Mouse (Mus musculus): ENCODE data around the gene Speer4b.
"Not testable (repeated sequence)": the region's sequence is repeated elsewhere in the genome, so short reads cannot be mapped to it uniquely, and the experiment has no call there.

Speer4b gene

DNA sequence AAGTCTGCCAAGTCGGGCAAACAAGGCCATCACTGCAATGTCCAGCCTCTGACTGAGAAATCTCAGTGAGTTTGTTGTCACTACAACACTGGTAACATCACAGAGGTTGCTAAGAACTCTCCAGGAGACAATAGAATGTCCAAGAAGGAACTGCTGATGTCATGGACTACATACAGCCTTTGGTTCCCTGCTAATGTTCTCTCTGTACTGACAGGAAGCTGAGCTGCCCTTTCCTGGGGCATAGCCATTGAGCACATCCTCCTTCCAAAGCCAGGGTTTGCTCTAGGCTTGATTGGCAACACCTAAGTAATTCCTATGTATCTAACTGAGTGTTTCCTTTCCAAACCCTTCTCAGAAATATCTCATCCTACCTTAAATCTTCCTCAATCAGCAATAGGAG is at the start of gene Speer4b:
TSS of gene Speer4b (minus strand) at position 101 of the 400 bp plus-strand sequence.
- H3K9me3 ChIP-seq (ENCODE audit: low read length); H3K27me3 ChIP-seq (ENCODE audit: insufficient read depth, low read length); H3K36me3 ChIP-seq (ENCODE audit: insufficient read depth, low read length); H3K4me3 ChIP-seq (replicated peaks; ENCODE audit: low read length); H3K4me1 ChIP-seq (replicated peaks; ENCODE audit: low read depth, low read length): not testable (repeated sequence)

- Histone ChIP-seq H3K9me3 (ENCODE audit: low read length) (no peaks in the 10 kb centered on the region), H3K36me3 (ENCODE audit: insufficient read depth, low read length) (no peaks in the 10 kb centered on the region), H3K4me3 (replicated peaks; ENCODE audit: low read length) (no peak overlapping the region), H3K4me1 (replicated peaks; ENCODE audit: low read depth, low read length) (peaks cover 6% of the 10 kb centered on the region; the same call in 1 of the 2 replicates), H3K27me3 (ENCODE audit: insufficient read depth, low read length) (no peaks in the 10 kb centered on the region)
- TF ChIP-seq NANOG (IDR thresholded peaks at IDR 0.05; ENCODE audit: borderline replicate concordance, low read length), result no peak
- no peak for TF ChIP-seq CTCF (conservative IDR thresholded peaks at IDR 0.05; ENCODE audit: low read length)
- TF ChIP-seq POU5F1 (IDR thresholded peaks at IDR 0.05; ENCODE audit: borderline replicate concordance, low read length), result no peak
Observed at GRCm38 (mm10) chr5:27549291-27549690, 48.1 kb upstream of the Speer4b start.

DNA sequence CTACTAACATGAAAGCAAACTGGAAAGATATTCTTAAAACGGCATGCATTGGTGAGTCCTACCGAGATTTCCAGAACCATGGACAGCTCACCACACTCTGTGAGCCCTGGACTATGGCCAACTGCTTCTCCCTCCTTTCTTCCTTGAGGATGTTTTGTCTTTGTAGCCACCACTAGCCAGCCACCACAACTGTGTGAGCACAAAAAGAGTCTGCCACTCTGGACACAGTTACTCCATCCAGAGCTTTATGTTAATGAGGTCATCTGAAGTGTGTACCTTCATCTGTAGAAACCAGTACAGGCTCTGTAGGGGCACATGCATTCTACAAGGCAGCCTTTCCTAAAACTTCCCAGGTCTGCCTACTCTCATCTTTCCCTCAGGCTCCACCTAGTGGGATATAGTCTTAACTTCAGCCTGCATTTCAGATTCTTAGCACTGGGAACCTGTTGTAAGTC is 43.6 kb upstream of the Speer4b start:
- no peaks in the 10 kb centered on the region for H3K9me3 ChIP-seq (ENCODE audit: low read length)
- TF ChIP-seq NANOG (IDR thresholded peaks at IDR 0.05; ENCODE audit: borderline replicate concordance, low read length) (no peak), CTCF (conservative IDR thresholded peaks at IDR 0.05; ENCODE audit: low read length) (peak; percentile 26)
- no peaks in the 10 kb centered on the region for H3K27me3 ChIP-seq (ENCODE audit: insufficient read depth, low read length)
- no peaks in the 10 kb centered on the region for H3K4me1 ChIP-seq (replicated peaks; ENCODE audit: low read depth, low read length)
- H3K36me3 ChIP-seq (ENCODE audit: insufficient read depth, low read length), result no peaks in the 10 kb centered on the region
- no peak overlapping the region for H3K4me3 ChIP-seq (replicated peaks; ENCODE audit: low read length)

DNA sequence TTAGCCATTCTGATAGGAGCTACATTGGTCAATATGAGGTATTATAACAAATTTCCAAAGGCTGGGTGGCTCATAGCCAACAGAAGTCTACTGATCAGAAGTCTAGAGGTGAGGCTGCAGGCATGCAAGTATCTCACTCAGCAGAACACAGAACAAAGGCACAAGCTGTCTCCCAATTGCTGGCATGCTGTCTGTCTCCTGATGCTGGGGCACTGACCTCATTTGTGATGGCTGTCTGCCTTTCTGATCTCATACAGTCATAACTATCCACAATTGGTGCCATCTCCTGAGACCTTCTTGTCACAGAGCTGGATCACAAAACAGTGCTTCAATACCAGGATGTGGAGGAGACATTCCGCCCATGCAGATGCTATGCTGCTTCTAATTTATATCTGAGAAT is 25.7 kb upstream of the Speer4b start:
- H3K4me1 ChIP-seq (replicated peaks; ENCODE audit: low read depth, low read length), result no peaks in the 10 kb centered on the region
- H3K27me3 ChIP-seq (ENCODE audit: insufficient read depth, low read length), result no peaks in the 10 kb centered on the region
- H3K36me3 ChIP-seq (ENCODE audit: insufficient read depth, low read length), result no peaks in the 10 kb centered on the region
- peaks cover 15% of the 10 kb centered on the region for H3K9me3 ChIP-seq (ENCODE audit: low read length)
- H3K4me3 ChIP-seq (replicated peaks; ENCODE audit: low read length), result no peak overlapping the region
- TF ChIP-seq NANOG (IDR thresholded peaks at IDR 0.05; ENCODE audit: borderline replicate concordance, low read length) (no peak), POU5F1 (IDR thresholded peaks at IDR 0.05; ENCODE audit: borderline replicate concordance, low read length) (no peak), CTCF (conservative IDR thresholded peaks at IDR 0.05; ENCODE audit: low read length) (no peak)

GRCm38 (mm10) chr5:27518716-27519115 is 17.5 kb upstream of the Speer4b start:
- TF ChIP-seq NANOG (IDR thresholded peaks at IDR 0.05; ENCODE audit: borderline replicate concordance, low read length), result no peak
- TF ChIP-seq CTCF (conservative IDR thresholded peaks at IDR 0.05; ENCODE audit: low read length), result no peak
- no peak for TF ChIP-seq POU5F1 (IDR thresholded peaks at IDR 0.05; ENCODE audit: borderline replicate concordance, low read length)
- Histone ChIP-seq H3K9me3 (ENCODE audit: low read length) (no peaks in the 10 kb centered on the region), H3K4me3 (replicated peaks; ENCODE audit: low read length) (no peak overlapping the region), H3K4me1 (replicated peaks; ENCODE audit: low read depth, low read length) (no peaks in the 10 kb centered on the region), H3K36me3 (ENCODE audit: insufficient read depth, low read length) (no peaks in the 10 kb centered on the region), H3K27me3 (ENCODE audit: insufficient read depth, low read length) (no peaks in the 10 kb centered on the region)

GRCm38 (mm10) chr5:27490942-27491341 is 10.3 kb downstream of the Speer4b start:
- H3K27me3 ChIP-seq (ENCODE audit: insufficient read depth, low read length), result no peaks in the 10 kb centered on the region
- no peaks in the 10 kb centered on the region for H3K36me3 ChIP-seq (ENCODE audit: insufficient read depth, low read length)
- peaks cover 4% of the 10 kb centered on the region for H3K4me1 ChIP-seq (replicated peaks; ENCODE audit: low read depth, low read length)
- H3K9me3 ChIP-seq (ENCODE audit: low read length), result no peaks in the 10 kb centered on the region
- H3K4me3 ChIP-seq (replicated peaks; ENCODE audit: low read length), result no peak overlapping the region
- TF ChIP-seq NANOG (IDR thresholded peaks at IDR 0.05; ENCODE audit: borderline replicate concordance, low read length) (no peak), CTCF (conservative IDR thresholded peaks at IDR 0.05; ENCODE audit: low read length) (no peak), POU5F1 (IDR thresholded peaks at IDR 0.05; ENCODE audit: borderline replicate concordance, low read length) (no peak)

DNA sequence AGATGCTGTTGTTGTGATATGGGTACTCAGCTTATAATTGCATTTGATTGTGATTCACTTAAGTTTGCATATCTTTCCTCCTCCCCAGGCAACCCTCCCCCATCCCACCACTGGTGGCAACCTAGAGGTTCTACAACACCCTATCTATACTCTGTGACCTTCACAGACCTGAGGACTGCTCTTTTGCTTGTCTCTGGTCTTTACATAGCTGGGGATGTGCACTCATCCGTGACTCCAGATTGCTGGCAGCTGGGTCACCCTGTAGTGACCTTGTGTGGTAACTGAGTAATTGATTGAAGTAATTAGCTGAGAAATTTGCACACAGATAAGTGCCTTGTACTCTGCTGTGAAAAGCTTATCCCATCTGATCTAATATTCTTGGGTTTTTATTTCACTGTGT is 15.1 kb downstream of the Speer4b start:
- TF ChIP-seq NANOG (IDR thresholded peaks at IDR 0.05; ENCODE audit: borderline replicate concordance, low read length) (peak; percentile 28; the same call in 1 of the 2 replicates), POU5F1 (IDR thresholded peaks at IDR 0.05; ENCODE audit: borderline replicate concordance, low read length) (no peak)

DNA sequence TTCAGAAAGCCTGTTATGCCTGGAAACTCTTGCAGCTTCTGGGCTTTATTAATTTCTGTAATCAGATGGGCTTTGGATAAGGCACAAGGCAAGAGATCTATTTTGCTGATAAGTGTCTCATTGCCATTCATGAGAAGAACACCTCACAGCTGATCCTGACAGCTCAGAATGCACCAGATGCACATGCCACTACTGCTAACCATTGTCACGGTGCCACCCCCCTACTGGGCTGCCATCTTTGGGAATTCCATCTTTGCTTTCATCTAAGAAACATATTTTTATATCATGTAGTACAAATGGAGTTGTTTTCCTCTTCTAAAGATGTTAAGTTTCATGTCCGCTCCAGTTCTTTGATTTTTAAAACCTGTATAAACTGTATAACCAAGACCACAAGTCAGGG is 19.5 kb downstream of the Speer4b start:
- H3K9me3 ChIP-seq (ENCODE audit: low read length), result no peaks in the 10 kb centered on the region
- no peak overlapping the region for H3K4me3 ChIP-seq (replicated peaks; ENCODE audit: low read length)
- TF ChIP-seq POU5F1 (IDR thresholded peaks at IDR 0.05; ENCODE audit: borderline replicate concordance, low read length) (no peak), CTCF (conservative IDR thresholded peaks at IDR 0.05; ENCODE audit: low read length) (no peak), NANOG (IDR thresholded peaks at IDR 0.05; ENCODE audit: borderline replicate concordance, low read length) (no peak)
- peaks cover 5% of the 10 kb centered on the region for H3K4me1 ChIP-seq (replicated peaks; ENCODE audit: low read depth, low read length)
- no peaks in the 10 kb centered on the region for H3K36me3 ChIP-seq (ENCODE audit: insufficient read depth, low read length)
- no peaks in the 10 kb centered on the region for H3K27me3 ChIP-seq (ENCODE audit: insufficient read depth, low read length)

More for the DNA sequence above, 15.1 kb downstream of the Speer4b start:
- H3K4me1 ChIP-seq (replicated peaks; ENCODE audit: low read depth, low read length), result peaks cover 5% of the 10 kb centered on the region
- no peaks in the 10 kb centered on the region for H3K36me3 ChIP-seq (ENCODE audit: insufficient read depth, low read length)
- H3K27me3 ChIP-seq (ENCODE audit: insufficient read depth, low read length), result no peaks in the 10 kb centered on the region
- H3K4me3 ChIP-seq (replicated peaks; ENCODE audit: low read length), result no peak overlapping the region
- H3K9me3 ChIP-seq (ENCODE audit: low read length), result no peaks in the 10 kb centered on the region

DNA sequence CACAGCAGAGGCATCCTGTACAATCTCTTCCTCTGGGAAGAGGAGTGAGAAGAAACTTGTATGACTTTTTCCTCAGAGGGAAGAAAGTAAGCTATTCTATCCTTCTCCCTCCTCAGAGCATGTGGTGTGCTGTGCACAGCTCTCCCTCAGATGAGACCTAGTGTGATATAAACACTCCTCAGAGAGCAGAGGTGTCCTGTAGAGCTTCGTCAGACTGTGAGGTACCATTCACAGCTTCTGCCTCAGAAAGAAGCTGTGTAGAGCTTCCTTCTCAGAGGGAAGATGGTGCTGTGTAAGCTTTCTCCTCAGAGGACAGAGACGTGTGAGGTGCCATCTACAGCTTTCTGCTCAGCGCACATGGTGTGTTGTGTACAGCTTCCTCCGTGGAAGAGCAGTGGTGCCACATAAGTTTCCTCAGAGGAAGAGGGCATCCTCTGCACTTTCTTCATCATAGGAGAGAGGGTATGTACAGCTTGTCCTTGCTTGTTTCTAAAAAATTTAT is 26.2 kb downstream of the Speer4b start:
- Histone ChIP-seq H3K9me3 (ENCODE audit: low read length) (no peaks in the 10 kb centered on the region), H3K4me3 (replicated peaks; ENCODE audit: low read length) (no peak overlapping the region), H3K4me1 (replicated peaks; ENCODE audit: low read depth, low read length) (no peaks in the 10 kb centered on the region), H3K36me3 (ENCODE audit: insufficient read depth, low read length) (no peaks in the 10 kb centered on the region), H3K27me3 (ENCODE audit: insufficient read depth, low read length) (no peaks in the 10 kb centered on the region)
- no peak for TF ChIP-seq NANOG (IDR thresholded peaks at IDR 0.05; ENCODE audit: borderline replicate concordance, low read length)
- no peak for TF ChIP-seq CTCF (conservative IDR thresholded peaks at IDR 0.05; ENCODE audit: low read length)
- TF ChIP-seq POU5F1 (IDR thresholded peaks at IDR 0.05; ENCODE audit: borderline replicate concordance, low read length), result no peak
